Mouse (Mus musculus) midbrain, embryonic 14.5 days (tissue): ENCODE measurements at regions not wholly inside any gene's neighbourhood (a gene's known extent, or its start where the extent isn't known, plus 50 kb on each side); places are given as distances from the start of the nearest gene placed in this dataset.

Experiments used
- ATAC-seq: fragments of 200-750 bp; cut with Nextera tagmentation; 2 replicates; pipeline ENCODE4 v1.8.0; 2017; ENCODE audit warnings: moderate number of reproducible peaks, moderate library complexity; ENCODE audit not compliant: low FRiP score, low TSS enrichment
- DNase-seq: peaks from one replicate; pipeline ENCODE4 v3.0.0-alpha.2; 2015
- H3K27ac ChIP-seq: fragments of 300-500 bp; sonication (generic); replicated peaks from 2 replicates; pipeline ENCODE4 v1.5.1; 2014; ENCODE audit warnings: mild to moderate bottlenecking, low read depth, low read length, moderate library complexity
- H3K27me3 ChIP-seq: fragments of 300-500 bp; sonication (generic); 2 replicates; pipeline ENCODE4 v1.6.1; 2014; ENCODE audit warnings: low read length, control low read depth, mixed read lengths; ENCODE audit not compliant: control insufficient read depth, insufficient read depth
- H3K36me3 ChIP-seq: fragments of 300-500 bp; sonication (generic); 2 replicates; pipeline ENCODE4 v1.6.1; 2014; ENCODE audit warnings: low read length, control low read depth; ENCODE audit not compliant: control insufficient read depth, insufficient read depth
- H3K4me1 ChIP-seq: fragments of 300-500 bp; sonication (generic); 2 replicates; pipeline ENCODE4 v1.6.1; 2014; ENCODE audit warnings: mild to moderate bottlenecking, antibody characterized with exemption, low read length, control low read depth; ENCODE audit not compliant: control insufficient read depth, insufficient read depth
- H3K4me2 ChIP-seq: fragments of 300-500 bp; sonication (generic); 2 replicates; pipeline ENCODE4 v1.6.1; 2014; ENCODE audit warnings: mild to moderate bottlenecking, low read length, moderate library complexity
- H3K4me3 ChIP-seq: fragments of 300-500 bp; sonication (generic); replicated peaks from 2 replicates; pipeline ENCODE4 v1.5.1; 2014; ENCODE audit warnings: low read depth, low read length
- H3K9ac ChIP-seq: fragments of 300-500 bp; sonication (generic); replicated peaks from 2 replicates; pipeline ENCODE4 v1.6.1; 2014; ENCODE audit warnings: mild to moderate bottlenecking, low read length, moderate library complexity
- H3K9me3 ChIP-seq: fragments of 300-500 bp; sonication (generic); 2 replicates; pipeline ENCODE4 v1.6.1; 2016; ENCODE audit warnings: low read length, control low read depth, mixed read lengths; ENCODE audit not compliant: control insufficient read depth
- WGBS: fragments of 180-500 bp; shearing (Covaris S2); extraction: QIAGEN DNeasy Blood & Tissue Kit; methylation state at CpG from one replicate; pipeline ENCODE4 v1.1.7; 2014; 5-methylcytosine and 5-hydroxymethylcytosine counted together

GRCm38 (mm10) chr7:72446911-72447310, 140.5 kb upstream of the Mctp2 start:
- H3K27me3 ChIP-seq = no peaks in the 10 kb centered on the region
- H3K4me1 ChIP-seq = no peaks in the 10 kb centered on the region
- H3K27ac ChIP-seq = no peak overlapping the region
- DNase-seq = no peak
- H3K36me3 ChIP-seq = no peaks in the 10 kb centered on the region
- no peaks in the 10 kb centered on the region for H3K9me3 ChIP-seq
- no peak for ATAC-seq
- H3K9ac ChIP-seq = no peak overlapping the region
- no peak overlapping the region for H3K4me3 ChIP-seq
- WGBS = 95% methylated on average over 1 of the region's 1 CpGs
- no peak overlapping the region for H3K4me2 ChIP-seq

GRCm38 (mm10) chr7:72462978-72463377, 156.6 kb upstream of the Mctp2 start:
- Histone ChIP-seq H3K4me1 (0 out of 2 replicates have a peak, but pooled peaks cover 2% of the 10 kb centered on the region), H3K36me3 (no peaks in the 10 kb centered on the region), H3K27ac (no peak overlapping the region), H3K4me3 (no peak overlapping the region), H3K9ac (no peak overlapping the region), H3K9me3 (no peaks in the 10 kb centered on the region), H3K27me3 (no peaks in the 10 kb centered on the region), H3K4me2 (no peak overlapping the region)
- ATAC-seq (no peak), DNase-seq (no peak)
- WGBS = 63% methylated on average over 4 of the region's 4 CpGs

GRCm38 (mm10) chr7:72464658-72465057, 158.2 kb upstream of the Mctp2 start:
- no peak overlapping the region for H3K27ac ChIP-seq
- no peaks in the 10 kb centered on the region for H3K9me3 ChIP-seq
- H3K4me2 ChIP-seq = no peak overlapping the region
- WGBS = 96% methylated on average over 1 of the region's 1 CpGs
- H3K9ac ChIP-seq = no peak overlapping the region
- ATAC-seq (no peak), DNase-seq (no peak)
- H3K4me3 ChIP-seq = no peak overlapping the region
- H3K27me3 ChIP-seq = no peaks in the 10 kb centered on the region
- H3K4me1 ChIP-seq = 0 out of 2 replicates have a peak, but pooled peaks cover 2% of the 10 kb centered on the region
- H3K36me3 ChIP-seq = no peaks in the 10 kb centered on the region

GRCm38 (mm10) chr7:72469691-72470090, 163.3 kb upstream of the Mctp2 start:
- no peak overlapping the region for H3K4me3 ChIP-seq
- 79% methylated on average over 2 of the region's 2 CpGs for whole genome bisulfite sequencing
- no peak overlapping the region for H3K27ac ChIP-seq
- no peaks in the 10 kb centered on the region for H3K27me3 ChIP-seq
- no peak overlapping the region for H3K4me2 ChIP-seq
- no peaks in the 10 kb centered on the region for H3K4me1 ChIP-seq
- DNase-seq (no peak), ATAC-seq (no peak)
- H3K9me3 ChIP-seq = no peaks in the 10 kb centered on the region
- no peaks in the 10 kb centered on the region for H3K36me3 ChIP-seq
- no peak overlapping the region for H3K9ac ChIP-seq

- Histone ChIP-seq H3K9me3 (no peaks in the 10 kb centered on the region), H3K4me1 (no peaks in the 10 kb centered on the region), H3K36me3 (no peaks in the 10 kb centered on the region), H3K27ac (no peak overlapping the region), H3K4me3 (no peak overlapping the region), H3K27me3 (no peaks in the 10 kb centered on the region), H3K4me2 (no peak overlapping the region), H3K9ac (no peak overlapping the region)
- DNase-seq (peak; percentile 35), ATAC-seq (no peak)
- 61% methylated on average over 4 of the region's 4 CpGs for WGBS
Measured at GRCm38 (mm10) chr7:72474751-72475150, 168.3 kb upstream of the Mctp2 start.

GRCm38 (mm10) chr7:72478936-72479335, 172.5 kb upstream of the Mctp2 start:
- Histone ChIP-seq H3K4me1 (no peaks in the 10 kb centered on the region), H3K27me3 (no peaks in the 10 kb centered on the region), H3K9me3 (no peaks in the 10 kb centered on the region), H3K36me3 (no peaks in the 10 kb centered on the region), H3K4me3 (no peak overlapping the region), H3K4me2 (no peak overlapping the region), H3K9ac (no peak overlapping the region), H3K27ac (no peak overlapping the region)
- ATAC-seq (no peak), DNase-seq (no peak)
- 86% methylated on average over 1 of the region's 1 CpGs for WGBS

GRCm38 (mm10) chr7:72481275-72481674, 174.9 kb upstream of the Mctp2 start:
- WGBS = 97% methylated on average over 2 of the region's 2 CpGs
- ATAC-seq (no peak), DNase-seq (no peak)
- 0 out of 2 replicates have a peak overlapping the region, but pooled peaks have one; percentile 5 for H3K27ac ChIP-seq
- no peaks in the 10 kb centered on the region for H3K9me3 ChIP-seq
- no peaks in the 10 kb centered on the region for H3K4me1 ChIP-seq
- no peak overlapping the region for H3K4me3 ChIP-seq
- no peaks in the 10 kb centered on the region for H3K36me3 ChIP-seq
- no peak overlapping the region for H3K9ac ChIP-seq
- no peaks in the 10 kb centered on the region for H3K27me3 ChIP-seq
- no peak overlapping the region for H3K4me2 ChIP-seq

GRCm38 (mm10) chr7:72490161-72490560, 183.8 kb upstream of the Mctp2 start:
- ATAC-seq = no peak
- Histone ChIP-seq H3K4me2 (no peak overlapping the region), H3K4me1 (no peaks in the 10 kb centered on the region), H3K27ac (no peak overlapping the region), H3K9ac (no peak overlapping the region), H3K9me3 (no peaks in the 10 kb centered on the region), H3K4me3 (no peak overlapping the region), H3K36me3 (no peaks in the 10 kb centered on the region), H3K27me3 (no peaks in the 10 kb centered on the region)
- DNase-seq = no peak

- Histone ChIP-seq H3K4me3 (no peak overlapping the region), H3K36me3 (no peaks in the 10 kb centered on the region), H3K4me1 (no peaks in the 10 kb centered on the region), H3K9me3 (no peaks in the 10 kb centered on the region), H3K27me3 (no peaks in the 10 kb centered on the region), H3K9ac (no peak overlapping the region), H3K27ac (no peak overlapping the region), H3K4me2 (no peak overlapping the region)
- DNase-seq = no peak
- no peak for ATAC-seq
Measured at GRCm38 (mm10) chr7:72493292-72493691, 186.9 kb upstream of the Mctp2 start.
